Mouse (Mus musculus): Measurements from ENCODE around the gene Asic2.

The Asic2 gene

DNA sequence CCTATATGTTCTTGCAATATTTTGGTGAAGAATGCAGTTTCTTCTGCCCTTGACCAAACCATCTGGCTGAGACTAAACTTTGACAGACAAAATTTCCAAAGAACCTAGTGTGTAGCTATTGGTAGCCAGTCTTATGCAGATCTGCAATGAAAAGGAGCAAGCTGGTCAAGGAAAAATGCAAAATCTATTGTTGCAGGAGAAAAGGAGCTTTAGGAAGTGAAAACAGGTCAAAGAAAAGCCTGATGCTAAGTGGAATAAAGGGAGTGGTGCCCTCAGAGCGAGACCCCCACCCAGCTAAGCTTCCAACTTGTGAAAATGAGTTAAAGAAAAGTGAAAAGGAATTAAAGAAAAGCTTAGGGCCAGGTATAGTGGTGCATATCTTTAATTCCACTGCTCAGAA lies 135.9 kb downstream of the Asic2 start:
- DNase-seq, result no peak

DNA sequence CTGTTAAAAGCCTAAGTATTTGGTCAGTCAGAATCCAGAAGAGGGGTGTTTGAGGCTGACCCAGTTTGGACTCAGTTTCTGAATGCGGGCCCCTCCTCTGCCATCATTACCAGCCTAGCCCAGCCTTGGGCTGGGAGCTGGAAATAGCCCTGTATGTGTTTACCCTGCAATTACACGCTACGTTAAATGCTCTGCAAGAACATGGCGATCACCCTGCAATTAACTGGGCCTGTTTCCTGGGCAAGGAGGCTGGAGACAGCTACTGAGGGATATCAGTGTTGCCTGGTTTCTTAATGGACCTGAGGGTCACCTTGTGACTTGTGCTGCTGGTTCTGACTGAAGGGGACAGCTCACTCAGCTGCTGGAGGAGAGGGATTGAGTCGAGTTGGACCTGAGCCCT lies 151.7 kb downstream of the Asic2 start:
- DNase-seq, result no peak

DNA sequence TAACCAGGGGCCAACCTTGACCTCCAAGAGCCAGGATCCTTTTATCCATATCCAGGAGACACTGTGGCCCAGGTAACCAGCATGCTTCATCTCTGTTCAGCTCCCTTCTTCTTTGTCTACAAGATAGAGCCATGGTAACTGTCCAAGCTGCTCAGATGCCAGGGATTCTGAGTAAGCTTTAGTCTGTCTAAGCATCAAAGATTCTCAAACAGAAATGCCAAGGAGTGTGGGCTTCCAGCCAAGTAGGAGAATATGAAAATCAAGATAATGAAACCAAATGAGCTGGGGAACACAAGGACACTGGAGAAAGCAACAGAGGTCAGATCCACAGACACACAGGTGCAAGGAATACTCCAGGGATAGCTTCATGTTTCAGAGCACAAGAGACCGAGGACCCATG lies 153.4 kb downstream of the Asic2 start:
- peak; percentile 43 for DNase-seq

DNA sequence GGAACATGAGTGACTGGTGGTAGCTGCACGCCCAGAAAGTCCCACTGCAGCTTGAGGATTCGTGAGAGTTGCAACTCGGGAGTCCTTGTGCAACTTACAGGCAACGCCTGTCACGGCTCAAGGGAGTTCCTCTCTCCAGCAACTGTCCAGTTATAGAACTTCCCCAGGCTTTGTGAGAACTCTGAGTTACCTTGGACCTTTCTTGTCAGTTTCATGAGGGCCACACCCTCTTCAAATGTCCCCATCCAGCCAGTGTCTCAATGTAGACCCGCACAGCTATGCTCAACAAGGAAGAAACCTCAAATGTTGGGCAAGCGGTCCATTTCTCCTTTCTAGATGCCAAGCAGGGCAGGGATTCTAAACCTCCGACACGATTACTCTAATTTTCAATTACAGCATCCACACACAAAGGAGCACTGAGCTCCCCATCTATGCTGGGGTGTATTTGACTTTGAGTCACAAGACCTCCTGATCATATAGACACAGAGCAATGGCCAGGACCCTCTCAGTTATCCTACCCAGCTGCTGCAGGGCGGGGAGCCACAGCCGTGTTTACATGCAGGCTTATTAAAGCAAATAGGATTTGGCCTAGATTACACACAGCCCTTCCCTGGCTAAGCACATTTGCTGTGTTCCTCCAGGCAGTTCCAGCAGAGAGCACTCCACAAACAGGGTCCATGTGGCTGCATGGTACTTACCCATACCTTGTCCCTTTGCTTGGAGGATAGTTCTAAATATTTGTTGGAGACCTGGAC lies 161.2 kb downstream of the Asic2 start:
- no peak for DNase-seq

DNA sequence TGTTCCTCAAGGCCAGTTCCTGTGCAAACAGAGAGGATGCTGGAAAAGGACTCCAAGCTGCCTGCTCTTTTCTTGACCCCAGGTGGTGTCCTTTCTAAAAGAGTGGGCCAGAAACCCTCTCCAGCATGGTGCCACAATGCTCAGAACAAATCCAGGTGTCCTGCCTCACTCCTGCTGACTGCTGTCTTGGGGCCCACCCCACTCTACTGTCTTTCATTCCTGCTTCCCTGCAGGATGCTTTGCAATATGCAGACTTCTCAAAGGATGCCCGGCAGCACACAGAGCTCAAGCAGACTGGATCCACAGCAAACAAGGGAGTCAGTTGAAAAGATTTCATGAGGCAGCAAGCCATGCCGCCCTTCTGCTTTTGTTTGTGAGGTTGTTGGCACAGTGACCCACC lies 164.7 kb downstream of the Asic2 start:
- DNase-seq, result no peak

DNA sequence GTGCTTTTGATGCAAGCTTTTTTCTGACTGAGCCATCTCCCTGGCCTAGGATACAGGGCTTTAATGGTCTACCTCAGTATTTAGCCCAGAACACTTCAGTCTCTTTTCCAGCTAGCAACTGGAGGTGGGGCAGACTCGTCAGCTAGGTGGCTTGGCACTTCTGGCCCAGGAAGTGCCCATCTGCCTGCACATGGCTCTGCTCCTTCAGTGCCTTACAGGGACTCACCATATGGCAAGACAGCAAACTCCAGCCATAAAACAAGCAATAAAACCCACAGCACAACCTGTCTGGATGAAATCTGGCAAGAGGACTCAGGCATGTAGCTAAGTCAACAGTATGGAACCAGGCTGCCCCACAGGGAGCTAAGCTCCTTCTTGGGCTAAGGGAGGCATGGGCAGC lies 165.6 kb downstream of the Asic2 start:
- DNase-seq, result no peak

DNA sequence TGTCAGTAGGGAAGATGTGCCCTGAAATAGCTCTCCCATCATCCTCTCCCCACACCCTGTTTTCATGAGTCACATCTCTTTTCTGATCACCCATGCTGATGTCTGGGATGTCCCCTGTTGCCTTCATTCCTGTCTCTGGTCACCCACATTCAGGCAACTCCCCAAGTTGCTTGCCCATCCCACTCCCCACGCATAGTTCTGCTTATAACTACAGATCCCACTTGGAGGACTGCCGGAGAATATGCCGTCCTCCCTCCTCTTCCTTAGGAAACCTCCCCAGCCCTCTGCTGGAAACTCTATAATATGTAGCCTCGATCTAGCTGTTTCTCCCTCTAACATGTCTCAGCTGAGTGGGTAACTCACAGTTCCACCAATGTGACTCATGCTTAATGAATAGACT lies 167.4 kb downstream of the Asic2 start:
- no peak for DNase-seq

DNA sequence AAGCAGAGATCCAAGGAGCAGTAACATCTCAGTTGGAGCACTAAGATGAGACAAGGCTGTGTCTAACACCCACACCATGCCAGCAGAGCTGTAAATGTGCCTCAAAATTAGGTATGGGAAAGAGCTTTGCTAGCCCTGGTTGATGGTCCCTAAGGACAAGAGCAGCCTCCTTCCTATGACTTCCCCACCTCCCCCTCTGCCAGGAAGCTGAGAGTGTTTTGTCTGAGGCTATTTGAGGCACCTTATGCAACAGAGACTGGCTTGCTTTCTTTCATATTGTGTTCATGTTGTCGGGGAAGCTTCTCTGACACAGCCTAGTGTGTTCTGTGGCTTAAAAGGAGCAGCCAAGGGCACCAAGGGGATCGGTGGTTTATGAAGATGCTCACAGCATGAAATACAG lies 174.7 kb downstream of the Asic2 start:
- DNase-seq, result no peak

DNA sequence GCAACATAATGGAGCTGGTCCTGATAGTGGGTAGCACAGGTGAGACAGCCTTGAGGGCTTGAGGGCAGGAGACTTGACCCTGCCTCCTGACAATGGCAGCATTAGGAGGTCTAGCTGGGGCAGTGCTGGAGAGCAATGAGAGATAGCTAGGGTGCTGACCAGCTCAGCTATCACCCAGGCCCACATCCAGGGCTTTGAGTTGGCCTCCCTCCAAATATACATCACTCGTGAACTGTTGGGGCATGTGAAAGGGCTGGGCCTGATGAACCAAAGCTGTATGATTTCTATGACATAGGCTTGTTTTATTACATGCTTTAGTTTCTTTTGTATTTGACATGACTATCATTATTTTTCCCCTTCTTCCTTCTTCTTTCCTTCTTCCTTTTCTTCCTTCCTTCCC lies 176.7 kb downstream of the Asic2 start:
- no peak for DNase-seq

DNA sequence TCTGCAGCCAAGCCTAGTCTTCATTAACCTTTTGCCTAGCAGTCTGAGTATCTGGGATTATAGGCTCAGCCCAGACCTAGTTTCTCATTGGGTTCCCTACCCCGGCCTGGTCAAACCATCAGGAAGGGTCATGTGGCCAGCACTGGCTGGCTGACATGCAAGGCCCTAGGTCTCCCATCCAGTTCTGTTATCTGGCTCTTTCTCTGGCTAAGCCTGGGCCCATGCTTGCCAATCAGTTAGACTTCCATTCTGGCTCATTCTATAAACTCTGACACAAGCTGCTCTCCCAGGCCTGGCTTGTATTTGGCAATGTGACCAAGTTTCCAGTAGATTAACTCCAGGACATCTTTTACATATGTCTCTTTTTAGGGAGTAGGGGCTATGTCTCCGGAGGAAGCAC lies 187.7 kb downstream of the Asic2 start:
- DNase-seq, result no peak

DNA sequence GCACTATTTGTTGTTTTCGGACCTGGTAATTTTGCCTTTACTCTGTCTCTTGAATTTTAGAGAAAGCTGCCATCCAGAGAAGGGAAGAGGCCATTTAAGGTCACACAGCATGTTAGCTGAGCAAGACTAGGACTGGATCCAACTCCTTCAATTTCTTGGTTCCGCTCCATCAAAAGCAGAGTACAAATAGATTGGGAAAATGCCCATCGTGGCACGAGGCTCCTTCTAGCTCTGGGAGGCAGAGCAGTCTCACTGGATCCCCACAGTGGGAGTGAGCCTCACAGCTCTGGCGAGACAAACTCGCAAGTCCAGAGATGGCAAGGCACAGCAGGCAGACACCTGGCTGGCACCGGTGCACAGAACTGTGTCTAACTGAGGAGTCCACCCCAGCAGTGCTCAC lies 188.4 kb downstream of the Asic2 start:
- DNase-seq, result peak; percentile 30

DNA sequence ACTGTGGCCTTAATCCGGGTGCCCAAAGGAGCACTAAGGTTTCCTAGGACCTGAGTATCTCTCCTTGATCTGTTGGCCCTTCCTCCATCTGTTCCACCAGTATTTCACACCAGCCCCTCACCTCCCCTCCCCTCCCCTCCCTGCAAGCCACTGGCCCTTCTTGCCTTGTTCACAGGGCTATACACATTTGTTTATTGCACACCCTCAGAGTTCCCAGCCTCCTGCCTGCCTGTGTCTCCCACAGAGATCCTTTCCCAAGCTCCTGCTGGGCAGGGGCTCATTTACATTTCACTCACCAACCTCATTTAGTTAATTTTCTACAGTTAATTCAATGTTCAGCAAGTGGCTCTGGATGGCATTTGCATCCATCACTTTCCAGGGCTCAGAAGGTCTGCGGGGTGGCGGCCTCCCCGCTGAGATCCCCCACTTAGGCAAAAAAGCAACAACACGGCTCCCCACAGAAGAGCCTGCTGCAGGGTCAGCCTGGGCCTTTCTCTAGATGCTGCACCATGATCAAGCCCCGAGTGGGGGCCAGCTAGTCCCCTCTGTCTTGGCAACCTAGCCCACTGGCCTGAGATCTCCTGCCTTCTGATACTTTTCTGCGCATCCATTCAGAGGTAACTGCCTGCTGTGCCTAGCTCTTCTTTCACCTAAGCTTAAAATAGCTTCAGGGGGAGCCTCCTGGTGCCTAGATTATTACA lies 196.9 kb downstream of the Asic2 start:
- no peak for DNase-seq

DNA sequence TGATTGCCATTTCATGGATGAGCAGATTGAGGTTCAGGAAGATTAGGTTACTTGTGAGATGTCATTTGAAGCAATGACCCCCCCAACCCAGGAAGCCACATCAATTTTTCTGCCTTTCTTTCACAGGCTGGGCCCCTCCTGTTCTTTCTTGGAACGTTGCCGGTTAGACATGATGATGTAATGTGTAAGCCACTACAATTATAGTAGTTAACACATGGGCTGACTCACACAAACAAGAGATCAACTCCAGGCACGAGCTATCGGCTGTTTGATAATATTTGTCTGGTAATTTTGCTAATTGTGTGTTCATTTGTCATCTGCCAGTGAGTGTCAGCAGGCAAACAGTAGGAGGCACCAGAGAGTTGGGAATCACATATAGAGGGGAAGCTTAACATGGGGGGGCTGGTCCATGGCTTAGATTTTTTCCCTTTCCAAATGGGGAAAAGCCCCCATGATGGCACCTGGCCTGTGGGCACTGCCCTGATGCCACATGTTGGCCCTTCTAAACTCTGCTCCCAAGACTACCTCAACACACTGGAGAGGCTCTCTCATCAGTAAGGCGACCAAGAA lies 198.5 kb downstream of the Asic2 start:
- DNase-seq, result no peak

DNA sequence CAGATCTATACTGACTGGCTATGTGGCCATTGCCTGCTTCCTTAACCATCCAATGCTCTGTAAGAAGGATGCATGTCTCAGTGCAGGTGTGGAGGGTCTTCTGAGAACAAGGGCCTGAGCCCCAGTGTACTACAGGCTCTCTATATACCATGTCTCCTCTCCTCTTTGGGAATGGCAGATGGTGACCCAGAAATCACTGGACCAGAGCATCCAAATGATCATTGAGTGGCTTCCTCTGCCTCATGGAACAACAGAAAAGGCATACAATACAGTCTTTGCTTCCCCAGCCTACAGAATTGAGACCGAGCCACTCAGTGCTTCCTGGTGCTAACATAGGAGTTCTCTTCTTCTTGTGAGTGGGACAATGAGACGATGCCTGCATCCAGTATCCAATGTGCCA lies 200.0 kb downstream of the Asic2 start:
- no peak for DNase-seq

DNA sequence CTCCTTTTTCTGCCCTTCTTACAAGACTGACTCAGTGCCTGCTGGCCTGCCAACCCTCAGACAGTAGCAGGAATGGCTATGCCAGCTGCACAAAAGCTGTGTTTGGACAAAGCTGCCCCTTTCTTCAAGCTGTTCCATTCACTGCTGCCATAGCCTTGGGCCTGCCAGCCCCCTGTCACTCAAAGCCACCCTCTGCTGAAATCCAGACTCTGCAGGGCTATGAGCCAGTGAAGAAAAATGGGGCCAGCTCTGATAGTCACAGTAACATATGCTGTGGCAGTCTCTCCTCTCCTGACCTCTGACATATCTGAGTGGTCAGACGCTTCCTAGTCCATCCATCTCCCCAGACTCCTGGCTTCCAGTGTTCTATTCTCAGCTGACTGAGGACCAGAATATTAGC lies 200.5 kb downstream of the Asic2 start:
- peak; percentile 53 for DNase-seq

DNA sequence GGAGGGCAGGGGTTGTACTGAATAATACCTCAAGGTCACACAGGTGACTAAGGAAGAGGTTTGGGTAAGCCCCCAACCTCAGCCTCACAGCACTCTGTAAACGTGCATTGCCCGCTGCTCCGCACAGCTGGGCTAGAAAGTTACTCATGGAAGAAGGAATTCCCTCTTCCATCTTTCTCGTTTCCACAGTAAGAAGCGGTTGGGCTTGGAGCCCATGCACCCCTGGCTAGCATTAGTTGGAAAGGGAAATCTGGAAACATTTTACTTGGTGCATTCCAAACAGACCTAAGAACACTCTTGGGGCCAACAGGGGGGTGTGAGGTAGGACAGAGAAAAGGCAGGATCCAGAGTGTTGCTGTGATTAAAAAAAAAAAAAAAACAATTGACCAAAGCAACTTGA lies 203.0 kb downstream of the Asic2 start:
- DNase-seq, result no peak

DNA sequence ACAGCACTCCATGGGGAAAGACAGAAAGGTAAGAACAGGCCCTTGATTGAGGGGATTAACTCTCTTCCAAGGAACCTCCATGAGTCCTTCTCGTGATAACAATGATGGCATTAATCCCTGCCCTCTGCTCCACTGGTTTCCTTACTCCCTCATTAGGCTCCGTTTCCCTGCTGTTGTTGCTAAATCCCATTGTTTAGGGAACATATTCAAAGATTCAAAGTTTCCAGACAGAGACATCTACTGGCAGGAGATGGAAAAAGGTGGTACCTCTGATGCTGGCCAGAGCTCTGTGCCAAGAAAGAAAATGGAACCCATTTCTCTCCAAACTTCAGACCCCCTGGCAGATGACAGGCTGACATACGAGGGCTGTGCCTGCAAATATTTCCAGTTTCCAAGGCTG lies 203.5 kb downstream of the Asic2 start:
- DNase-seq, result no peak

DNA sequence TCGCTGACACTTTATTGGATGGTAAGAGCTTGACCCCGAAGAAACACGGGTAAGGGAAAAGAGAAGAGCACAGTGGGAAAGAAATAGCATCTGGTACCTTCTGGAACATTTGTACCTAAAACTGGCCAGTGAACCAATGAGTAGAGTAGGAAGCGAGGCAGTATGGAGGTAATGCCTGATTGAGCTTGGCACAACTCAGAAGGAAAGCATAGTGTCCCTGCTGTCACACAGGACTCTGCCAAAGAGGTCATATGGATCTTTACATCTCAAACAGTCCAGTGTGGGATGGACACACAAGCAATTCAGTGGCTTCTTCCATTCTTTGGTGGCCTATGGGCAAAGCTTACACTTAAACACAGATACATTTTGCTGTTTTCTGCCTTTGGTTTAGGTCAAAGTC lies 211.0 kb downstream of the Asic2 start:
- DNase-seq, result no peak

DNA sequence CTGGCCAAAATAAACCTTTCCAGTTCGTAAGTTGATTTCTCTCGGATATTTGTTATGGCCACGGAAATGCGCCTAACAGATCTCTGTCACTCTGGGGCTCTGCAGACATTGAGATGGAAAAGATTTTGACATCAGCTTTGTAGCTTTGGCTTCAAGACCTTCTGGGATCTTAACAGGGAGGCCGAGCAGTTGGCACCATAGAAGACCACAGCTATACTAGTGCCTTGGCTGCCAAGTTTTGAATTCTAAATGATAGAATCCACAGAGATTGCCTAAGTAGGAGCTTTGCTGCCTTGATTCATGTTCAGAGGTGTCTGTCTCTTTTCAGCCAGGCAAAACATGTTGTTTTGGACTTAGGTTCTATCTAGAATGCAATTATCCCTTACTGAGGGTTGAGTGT lies 217.4 kb downstream of the Asic2 start:
- no peak for DNase-seq

DNA sequence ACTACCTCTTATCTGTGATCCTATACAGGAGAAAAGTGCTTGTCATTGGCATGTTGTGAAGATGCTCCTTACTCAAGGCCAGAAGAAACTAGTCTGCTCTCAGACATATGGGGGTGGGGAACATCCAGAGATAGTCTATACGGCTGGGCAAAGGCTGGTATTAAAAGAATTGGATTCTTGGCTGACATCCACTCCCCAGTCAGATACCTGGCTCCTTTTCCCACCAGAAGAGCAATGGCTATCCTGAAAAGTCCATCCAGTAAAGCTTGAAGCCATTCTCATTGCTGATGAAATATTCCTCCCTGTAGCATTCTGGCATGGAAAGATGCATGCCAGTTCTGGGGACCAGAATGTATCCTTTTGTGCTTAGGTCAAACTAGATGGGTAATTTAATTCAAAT lies 218.2 kb downstream of the Asic2 start:
- DNase-seq, result no peak

DNA sequence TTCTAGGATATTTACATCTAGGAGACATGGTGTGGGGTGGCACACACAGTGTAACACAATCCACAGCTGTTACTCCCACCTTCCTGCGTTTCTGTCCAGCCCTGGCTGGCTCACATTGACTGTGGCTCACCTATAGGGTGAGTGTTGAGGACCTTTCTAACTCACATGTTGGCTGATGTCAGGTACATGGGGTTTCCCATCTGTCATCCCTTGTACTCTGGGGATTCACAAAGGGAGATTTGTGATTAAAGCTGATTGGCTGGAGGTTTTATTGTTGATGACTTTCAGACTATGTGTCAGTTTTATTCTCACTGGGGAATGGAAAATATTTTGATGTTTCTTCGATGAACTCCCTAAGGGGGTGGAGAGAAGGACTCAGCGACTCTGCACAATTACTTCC lies 229.3 kb downstream of the Asic2 start:
- no peak for DNase-seq

DNA sequence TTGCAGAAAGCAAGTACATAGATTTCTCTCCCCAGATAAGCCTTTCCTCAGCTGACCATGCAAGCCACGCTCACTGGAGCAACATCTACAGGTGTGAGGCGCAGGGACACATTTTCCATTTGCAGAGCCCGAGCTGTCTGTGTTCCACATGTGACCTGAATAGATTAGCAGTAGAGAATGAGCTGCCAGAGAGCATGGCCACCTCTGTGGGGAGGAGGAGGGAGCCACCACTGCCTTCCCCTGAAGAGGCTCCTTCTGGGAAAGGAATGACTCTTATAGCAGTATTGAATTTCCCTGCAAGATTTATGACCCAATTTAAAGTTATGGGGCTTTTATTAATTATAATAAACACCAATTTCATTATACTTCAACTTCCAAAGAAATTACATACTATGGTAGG lies 230.5 kb downstream of the Asic2 start:
- DNase-seq, result no peak

DNA sequence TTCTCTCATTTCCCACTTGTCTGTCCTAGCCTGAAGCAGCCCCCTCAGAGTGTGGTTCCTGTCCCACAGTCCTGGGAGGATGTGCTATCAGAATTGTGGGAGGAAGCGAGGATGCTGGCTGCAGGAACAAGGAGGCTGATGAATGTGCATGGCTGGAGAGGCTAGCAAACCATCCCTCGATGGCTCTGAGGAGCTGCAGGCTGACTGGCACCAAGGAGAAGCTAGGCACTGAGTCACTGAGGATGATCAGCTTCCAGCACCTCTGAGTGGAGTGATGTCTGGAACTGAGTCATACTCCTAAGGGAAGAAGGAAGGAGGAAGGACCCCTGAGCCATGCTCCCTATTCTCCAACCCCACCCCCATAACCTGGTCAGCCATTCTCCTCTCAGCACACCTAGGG lies 246.2 kb downstream of the Asic2 start:
- DNase-seq, result no peak

DNA sequence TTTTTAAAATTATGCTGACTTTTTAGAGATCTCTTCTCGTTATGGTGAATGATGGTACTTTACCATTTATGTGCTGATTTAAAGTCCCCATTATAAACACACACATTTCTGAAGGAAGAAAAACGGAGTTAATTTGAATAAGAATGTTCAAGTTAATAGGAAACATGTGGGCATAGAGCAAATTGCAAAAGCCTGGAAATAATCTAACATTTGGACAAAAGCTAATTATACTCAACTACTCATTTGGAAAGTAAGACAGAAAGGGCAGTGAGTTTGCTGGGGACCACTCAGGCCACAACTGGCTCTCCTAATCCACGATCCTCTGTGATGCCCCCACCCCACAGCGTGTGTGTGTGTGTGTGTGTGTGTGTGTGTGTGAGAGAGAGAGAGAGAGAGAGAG lies 253.5 kb downstream of the Asic2 start:
- no peak for DNase-seq

DNA sequence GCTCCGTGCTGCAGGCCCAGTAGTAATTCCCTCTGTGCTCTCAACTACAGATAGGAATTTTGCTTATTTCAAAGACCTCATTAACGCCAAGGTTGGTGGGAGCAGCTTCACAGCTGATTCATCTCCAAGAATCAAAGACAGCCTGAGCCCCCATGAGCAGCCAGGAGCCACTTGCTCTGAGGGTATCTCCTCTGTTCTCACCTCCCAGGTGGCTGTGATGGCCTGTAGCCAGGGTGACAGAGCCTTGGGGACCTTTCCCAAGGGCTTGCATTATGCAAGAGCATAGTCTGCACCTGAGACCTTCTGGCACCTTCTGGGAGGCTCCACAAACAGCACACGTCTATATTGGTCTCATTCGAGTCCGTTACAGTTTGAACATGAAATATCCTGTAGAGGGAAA lies 261.3 kb downstream of the Asic2 start:
- no peak for DNase-seq

Data from right cerebral cortex, postnatal 4 days (tissue).